Mouse (Mus musculus): ENCODE measurements around the gene Sept9. TPM values are rescaled to one million over a fixed set of nuclear protein-coding genes. Genes with fewer than 3 reads are reported as not detected.
"Not testable (repeated sequence)": the region's sequence is repeated elsewhere in the genome, so short reads cannot be mapped to it uniquely, and the experiment has no call there.

Gene Sept9
- total RNA-seq, 1 experiment from 2014 or later = 92.3 TPM

DNA sequence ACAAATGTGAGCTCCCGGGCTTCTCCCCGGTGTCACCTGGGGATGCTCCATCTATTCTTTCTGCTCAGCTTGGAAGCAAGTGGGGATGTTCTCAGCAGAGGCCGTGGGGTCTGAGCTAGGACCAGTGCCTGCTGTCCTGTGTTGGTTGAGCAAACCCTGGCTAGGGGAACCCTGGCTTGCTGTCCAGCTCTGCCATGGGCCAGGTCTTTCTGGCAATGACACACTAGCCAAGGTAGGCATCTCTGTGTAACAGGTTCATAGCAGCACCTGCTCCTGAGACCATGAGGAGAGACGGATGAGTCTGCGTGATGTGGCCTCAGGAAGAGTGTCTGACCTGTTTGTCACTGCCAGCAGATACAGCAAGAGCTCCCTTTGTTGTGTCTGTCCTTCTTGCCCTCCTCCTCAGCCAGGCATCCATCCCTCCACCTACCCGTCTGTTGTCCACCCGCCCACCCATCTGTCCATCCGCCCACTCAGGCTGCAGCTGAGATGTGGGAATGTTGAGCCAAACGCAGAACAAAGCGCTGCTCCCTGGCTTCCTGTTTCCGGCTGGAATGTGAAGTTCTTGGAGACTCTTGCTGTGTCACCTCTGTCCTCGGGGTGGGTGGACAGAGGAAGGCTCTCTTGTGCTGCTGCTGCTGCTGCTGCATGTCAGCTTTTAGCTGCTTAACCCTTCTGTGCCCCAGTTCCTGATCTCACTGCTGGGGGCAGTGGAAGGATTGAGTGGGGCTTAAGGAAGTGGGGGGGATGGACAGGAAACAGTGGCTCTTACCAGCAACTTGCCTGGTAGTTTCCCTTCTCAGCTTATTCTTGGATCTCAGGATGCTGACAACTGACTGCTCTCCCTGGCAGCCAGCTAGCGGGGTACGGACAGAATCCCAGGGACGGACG is 117.2 kb downstream of the Sept9 start:
- no peak for ATAC-seq (ENCODE audit: extremely low read depth, insufficient number of reproducible peaks, low FRiP score, poor library complexity, severe bottlenecking)

DNA sequence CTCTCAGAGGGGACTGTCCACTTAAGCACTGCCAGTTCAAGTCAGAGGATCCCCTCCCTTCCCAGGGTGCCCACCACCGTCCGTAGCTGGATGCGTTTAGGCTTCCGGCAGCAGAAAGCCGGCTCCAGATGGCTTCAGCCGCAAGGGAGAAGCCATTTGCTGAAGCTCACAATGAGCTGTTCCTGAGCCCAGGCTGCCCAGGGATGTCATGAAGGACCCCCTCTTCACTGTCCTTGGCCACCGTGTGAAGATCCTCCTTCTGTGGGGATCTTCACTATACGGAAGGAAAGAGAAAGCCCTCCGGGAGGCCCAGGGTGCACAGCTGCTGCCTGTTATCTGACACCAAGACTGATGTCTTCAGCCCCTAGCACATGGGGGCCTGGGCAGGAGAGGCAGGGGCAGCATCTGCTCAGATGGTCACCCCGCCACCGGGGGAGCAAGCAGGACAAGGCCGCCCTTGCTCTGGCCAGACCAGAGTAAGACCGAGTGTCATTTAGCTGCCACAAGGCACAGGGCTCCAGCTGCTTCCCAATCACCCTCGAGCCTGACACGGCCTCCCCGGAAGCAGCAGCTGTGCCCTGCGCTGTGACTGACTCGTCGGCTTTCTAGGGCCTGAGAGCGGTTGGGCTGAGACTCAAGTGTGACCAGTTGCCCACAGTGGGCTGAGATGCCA is 118.1 kb downstream of the Sept9 start:
- ATAC-seq (ENCODE audit: extremely low read depth, insufficient number of reproducible peaks, low FRiP score, poor library complexity, severe bottlenecking) = no peak

DNA sequence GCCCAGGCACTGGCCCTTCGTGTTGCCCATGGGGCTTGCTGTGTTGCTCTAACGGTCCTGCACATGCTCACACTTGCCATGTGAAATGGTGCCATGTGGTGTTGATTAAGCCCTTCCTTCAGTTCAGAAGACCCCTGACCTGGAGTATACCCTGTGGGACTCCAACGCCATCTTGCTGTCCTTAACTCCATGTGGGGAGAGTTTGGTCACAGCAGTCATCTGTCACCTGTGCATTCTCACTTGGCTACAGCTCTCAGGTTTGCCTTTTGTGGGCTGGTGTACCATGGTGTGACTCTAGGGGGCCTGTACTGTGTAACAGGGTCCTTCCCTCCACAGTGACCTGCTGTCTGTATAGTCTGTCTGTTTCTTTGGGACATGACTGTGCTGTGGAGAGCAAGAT is 118.7 kb downstream of the Sept9 start:
- no peak for ATAC-seq (ENCODE audit: extremely low read depth, insufficient number of reproducible peaks, low FRiP score, poor library complexity, severe bottlenecking)

DNA sequence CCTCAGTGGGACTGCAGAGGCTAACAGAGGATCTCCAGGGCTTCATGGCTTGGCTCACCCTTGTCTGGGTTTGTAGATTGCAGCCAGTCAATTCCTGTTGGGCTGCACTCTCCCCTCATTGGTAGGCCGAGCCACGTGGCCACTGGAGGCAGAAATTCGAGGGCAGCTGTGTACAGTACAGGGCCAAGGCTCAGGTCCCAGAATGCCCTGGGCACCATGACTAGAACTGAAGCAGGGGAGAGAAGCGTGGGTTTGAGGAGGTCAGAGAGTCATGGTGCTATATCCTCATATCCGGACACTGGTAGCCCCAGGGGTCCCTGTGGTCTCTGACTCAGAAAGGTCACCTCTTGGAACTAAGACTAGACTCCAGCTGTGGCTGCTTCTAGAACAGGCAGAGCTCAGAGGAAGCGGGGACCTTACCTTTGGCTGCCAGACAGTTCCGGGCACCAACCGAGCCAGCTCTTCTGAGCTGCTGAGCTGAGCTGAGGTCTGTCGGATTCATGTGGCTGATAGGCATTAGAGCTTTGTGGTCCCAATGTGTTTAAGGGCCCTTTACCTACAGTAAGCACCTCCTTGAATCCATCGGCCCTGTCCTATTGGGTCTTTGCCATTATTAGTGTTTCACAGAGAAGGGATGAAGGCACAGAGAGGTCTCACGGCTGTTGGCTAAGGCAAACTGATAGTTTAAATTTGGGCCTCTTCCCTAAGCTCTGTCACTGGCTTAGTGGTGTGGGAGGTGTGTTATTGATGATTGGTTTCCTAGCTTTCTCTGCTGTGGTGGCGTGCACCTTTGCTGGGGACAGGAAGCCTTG is 119.5 kb downstream of the Sept9 start:
- no peak for ATAC-seq (ENCODE audit: extremely low read depth, insufficient number of reproducible peaks, low FRiP score, poor library complexity, severe bottlenecking)

DNA sequence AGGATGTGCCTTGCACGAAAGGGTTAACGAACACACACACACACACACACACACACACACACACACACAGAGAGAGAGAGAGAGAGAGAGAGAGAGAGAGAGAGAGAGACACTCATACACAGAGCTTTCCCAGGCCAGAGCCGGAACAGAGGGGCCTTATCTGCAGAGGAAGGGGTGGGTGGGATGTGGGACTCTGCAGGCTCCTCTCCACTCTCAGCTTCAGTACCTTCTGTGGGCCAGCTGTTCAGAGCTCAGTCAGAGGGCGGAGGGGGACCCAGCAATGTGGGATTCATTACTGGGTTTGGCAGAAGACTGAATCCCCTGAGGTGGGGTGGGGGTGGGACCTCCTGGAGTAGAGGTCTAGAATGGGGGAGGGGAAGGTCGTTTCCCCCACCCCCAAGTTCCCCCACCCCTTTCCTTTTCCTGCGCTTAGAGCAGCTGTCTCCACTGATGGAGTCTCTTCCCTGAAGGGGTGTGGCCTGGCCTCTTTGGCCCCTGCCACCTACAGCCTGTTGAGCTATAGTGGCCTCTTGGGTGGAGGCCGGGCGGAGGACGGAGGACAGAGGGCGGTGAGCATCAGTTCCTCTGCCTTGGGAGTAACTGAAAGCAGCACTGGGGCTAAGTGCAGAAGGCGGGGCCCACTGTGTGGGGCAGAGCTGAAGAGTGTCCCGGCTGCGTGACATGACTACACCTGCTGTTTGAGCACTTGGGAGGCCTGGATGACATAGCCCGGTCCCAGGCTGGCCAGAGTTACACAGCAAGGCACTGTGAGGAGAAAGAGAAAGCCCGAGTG is 120.3 kb downstream of the Sept9 start:
- peak; percentile 57 for ATAC-seq (ENCODE audit: extremely low read depth, insufficient number of reproducible peaks, low FRiP score, poor library complexity, severe bottlenecking)

DNA sequence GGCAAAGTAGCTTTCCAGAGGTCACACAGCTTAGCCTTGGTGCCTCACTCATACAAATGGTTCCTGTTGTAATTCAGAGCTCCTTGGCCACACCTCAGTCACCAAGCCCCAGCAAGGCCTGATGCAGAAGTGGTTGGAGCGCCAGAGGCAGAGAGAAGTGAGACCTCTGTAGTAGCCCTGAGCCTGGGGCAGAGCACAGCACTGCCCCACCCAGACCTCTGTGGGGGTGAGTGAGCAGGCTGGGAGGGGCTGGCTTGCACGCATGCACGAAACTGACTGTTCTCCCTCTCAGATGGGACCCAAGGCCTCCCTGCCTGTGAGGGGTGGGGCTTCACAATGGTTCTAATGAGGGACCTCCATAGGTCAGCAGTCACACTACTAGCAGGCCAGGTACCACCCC is 121.0 kb downstream of the Sept9 start:
- peak; percentile 74 for ATAC-seq (ENCODE audit: extremely low read depth, insufficient number of reproducible peaks, low FRiP score, poor library complexity, severe bottlenecking)

DNA sequence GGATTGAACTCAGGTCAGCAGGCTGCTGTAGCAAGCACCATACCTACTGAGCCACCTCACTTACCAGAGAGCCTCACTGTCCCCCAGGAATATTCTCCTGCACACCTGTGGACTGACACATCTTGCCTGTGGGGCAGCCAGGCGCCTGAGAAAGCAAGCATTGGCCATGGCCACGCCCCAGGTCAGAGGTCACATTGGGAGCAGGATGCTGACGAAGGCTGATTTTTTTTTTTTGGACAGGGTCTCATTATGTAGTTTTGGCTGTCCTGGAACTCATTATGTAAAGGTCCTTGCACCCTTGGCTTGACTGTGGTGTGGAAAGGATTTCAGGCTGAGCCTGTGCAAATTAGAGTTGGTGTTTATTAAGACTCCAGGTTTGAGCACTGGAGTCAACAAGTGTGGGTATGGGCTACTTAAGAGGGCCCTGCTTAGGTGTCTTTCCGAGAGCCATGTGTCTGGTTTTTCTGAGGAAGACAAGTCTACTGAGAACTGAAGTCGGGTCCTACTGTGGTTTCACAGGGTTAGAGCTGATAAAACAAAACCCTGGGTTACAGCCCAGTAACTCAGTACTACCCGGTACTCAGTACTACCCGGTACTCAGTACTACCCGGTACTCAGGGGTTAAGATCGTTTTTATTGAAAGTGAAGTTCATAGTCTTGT is 122.0 kb downstream of the Sept9 start:
- no peak for ATAC-seq (ENCODE audit: extremely low read depth, insufficient number of reproducible peaks, low FRiP score, poor library complexity, severe bottlenecking)

DNA sequence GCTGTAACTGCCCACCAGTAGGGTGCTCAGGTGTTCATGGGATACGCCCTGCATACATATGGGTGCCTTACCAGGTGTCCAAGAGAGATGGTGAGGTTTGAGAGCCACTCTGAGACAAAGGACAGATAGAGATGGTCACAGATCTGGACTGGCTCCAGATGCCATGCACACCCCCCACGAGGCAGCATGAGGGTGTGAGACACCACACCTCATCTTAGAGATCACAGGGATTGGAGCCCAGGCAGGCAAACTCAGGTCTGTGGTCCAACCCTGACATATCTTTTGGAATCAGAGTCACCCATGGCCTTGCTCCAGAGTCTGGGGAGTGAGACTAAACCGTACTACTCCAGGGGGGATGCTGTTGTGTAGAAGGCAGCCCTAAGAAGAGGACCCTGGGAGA is 122.8 kb downstream of the Sept9 start:
- ATAC-seq (ENCODE audit: extremely low read depth, insufficient number of reproducible peaks, low FRiP score, poor library complexity, severe bottlenecking) = no peak

DNA sequence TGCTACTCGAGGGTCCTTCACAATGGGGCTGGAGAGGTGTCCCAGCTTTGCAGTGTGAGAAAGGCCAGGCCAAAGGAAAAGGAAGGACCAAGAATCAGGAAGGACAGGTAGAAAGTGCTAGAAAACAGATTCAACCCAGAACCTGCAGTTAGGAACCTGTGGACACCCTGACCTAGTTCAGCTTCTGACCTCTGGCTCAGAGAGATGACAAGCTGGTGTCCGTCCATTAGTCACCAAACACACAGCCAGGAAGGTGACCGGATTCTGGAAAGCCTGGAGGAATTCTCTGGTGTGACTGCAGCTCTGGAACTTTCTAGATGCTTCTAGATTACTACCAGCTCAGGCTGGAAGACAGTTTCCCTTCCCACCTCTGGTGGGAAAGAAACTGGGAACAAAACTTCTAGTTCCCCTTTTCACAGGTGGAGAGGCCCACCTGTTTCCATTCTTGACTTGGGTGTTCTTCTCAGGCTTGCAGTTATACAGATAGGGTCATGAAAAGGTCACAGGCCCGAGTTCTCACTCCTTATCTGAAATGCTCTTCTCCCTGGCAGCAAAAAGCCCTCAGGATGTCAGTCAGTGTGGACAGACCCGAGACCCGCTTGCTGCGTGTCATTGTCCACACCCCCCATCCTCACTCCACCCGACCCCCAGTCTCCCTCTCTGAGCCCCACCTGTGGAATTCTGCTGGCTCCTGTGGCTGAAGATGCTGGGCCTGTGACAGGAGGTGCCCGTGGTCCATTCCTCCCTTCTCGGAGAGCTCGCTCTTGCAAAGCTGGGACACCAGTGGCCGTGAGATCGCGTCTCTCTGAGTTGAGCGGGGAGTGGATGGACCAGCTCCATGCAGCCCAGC is 123.5 kb downstream of the Sept9 start:
- no peak for ATAC-seq (ENCODE audit: extremely low read depth, insufficient number of reproducible peaks, low FRiP score, poor library complexity, severe bottlenecking)

DNA sequence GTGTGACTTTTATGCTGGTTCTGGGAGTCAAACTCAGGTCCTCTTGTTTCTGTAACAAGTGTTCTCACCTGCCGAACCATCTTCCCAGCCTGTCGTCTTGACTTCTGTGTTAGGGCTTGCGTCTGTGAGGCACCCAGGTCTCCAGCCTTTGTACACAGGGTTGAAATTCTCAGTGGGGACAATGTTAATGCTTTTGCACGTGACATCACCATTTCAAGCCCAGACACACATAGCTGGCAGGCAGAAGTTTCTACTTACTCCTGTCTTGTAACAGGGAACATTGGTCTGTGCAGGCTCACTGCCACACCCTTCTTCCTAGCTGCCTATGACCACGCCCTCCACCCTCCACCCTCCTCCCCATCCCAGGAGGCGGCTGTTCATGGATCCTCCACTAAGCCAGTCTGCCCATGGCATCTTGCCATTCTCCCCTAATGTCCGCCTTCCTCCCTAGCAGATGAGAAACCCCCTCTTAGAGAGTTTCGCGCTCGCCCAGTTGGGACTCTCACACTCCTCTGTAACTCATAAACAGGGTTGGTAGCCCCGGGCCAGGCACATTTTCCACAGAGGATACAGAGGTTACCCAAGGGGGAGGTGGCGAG is 124.6 kb downstream of the Sept9 start:
- no peak for ATAC-seq (ENCODE audit: extremely low read depth, insufficient number of reproducible peaks, low FRiP score, poor library complexity, severe bottlenecking)

DNA sequence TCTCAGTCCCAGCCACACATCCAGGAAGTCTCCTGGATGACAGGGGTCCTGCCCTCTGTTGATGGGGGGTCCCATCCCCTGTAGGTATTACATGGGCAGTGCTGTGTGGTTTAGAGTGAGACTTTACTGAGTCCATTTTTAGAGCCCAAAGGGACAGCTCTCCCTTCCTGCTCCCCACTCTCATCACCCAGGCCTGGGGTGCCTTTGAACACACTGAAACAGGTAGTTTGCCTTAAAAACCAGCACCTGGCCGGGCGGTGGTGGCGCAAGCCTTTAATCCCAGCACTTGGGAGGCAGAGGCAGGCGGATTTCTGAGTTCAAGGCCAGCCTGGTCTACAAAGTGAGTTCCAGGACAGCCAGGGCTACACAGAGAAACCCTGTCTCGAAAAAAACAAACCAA is 125.3 kb downstream of the Sept9 start:
- ATAC-seq (ENCODE audit: extremely low read depth, insufficient number of reproducible peaks, low FRiP score, poor library complexity, severe bottlenecking) = not testable (repeated sequence)

DNA sequence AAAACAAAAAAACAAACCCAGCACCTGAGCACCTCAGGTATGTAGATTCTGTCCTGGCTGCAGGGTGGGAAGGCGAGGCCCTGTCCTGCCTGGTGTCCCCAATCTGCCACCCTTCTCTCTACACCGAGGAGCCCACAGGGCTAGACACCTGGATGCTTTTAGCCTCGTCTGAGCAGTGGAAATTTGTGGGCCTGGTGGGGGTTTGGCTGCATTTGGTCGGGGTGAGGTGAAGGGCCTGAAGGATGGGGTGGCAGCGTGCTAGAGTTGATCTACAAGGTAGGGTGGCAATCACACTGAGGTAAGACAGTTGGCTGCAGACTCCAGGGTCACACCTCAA is 125.6 kb downstream of the Sept9 start:
- no peak for ATAC-seq (ENCODE audit: extremely low read depth, insufficient number of reproducible peaks, low FRiP score, poor library complexity, severe bottlenecking)

DNA sequence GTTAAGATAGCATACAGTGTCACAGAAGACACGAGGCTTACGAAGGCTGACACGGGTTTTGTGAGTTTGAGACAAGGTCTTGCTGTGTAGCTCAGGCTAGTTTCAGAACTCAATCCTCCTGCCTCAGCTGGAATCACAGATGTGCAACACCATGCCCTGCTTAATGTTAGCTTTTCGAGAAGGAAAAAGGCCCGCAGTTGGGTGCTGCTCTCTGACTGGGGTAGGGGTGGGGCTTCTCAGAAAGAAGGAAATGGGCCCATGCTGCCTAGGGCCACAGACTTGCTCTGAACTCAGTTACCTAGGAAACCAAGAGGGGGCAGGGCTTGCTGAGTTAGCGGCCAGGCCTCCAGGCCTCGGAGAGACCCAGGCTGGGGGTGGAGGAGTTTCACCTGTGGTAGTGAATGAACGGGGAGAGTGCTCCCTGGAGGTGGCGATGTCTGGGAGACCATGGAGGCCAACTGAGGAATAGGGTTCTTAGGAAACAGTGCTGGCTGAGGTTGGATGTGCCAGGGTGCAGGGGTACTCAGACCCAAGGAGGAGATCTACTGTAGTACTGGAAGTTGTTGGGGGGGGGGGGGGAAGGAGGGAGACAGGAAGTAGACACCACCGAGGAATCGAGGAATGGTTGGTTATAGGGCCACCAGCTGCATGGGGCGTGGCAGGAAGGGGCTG is 126.1 kb downstream of the Sept9 start:
- ATAC-seq (ENCODE audit: extremely low read depth, insufficient number of reproducible peaks, low FRiP score, poor library complexity, severe bottlenecking) = peak; percentile 81

DNA sequence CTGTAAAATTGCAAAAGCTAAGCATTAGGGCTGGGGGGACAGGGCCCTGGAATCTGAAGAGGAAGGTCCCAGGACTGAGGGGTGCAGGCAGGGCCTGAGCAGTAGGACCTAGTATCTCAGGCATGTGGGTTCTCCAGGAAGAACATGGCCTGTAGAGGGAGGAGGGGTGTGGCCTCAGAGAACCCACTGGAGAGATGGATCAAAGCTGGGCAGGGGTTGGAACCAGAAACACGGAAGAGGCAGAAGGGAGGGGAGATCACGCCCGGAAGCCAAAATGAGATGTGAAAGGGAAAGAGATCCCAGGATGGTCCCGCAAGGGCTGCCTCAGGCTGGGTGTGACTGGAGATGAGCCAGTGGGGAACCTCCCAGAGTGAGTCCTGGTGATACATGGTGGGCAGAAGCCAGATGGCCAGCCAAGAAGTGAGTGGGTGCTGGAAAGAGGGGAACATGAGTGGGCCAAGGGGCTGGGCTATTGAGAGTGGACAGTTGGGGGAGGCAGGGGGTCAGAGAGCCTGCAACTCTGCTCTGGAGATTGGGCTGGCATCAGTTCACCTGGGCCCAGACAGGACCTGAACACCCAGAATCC is 126.8 kb downstream of the Sept9 start:
- no peak for ATAC-seq (ENCODE audit: extremely low read depth, insufficient number of reproducible peaks, low FRiP score, poor library complexity, severe bottlenecking)

DNA sequence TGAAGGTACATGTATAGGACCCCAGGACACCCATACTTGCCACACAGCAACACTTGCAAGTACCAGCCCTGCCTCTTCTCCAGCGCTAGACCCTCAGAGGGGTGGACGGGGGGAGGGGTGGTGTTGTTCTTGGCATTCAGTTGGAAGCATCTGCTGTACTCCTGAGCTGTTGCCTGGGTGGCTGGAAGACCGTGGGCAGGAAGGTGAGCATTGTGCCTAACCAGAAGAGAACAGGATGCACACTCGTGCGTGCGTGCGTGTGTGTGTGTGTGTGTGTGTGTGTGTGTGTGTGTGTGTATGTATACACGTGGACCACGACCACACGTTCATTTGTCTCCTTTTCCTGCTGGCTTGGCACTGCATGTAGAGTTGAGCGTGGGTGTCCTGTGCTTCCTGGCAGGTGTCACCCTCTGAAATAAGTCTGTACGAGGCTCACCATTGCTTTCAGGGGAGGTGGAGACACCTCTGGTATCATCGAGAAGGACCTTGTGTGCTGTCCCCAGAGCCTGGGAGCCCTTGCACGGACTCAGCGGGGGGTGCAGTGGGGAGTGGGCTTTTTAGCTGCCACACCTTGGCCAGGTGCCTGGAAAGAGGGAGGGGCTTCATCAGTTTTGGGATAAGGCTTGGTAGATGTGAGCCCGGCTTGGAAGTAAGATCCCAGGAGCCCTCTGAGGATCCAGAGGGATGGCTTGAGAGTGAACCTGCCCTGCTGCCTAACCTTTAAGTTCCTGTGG is 127.6 kb downstream of the Sept9 start:
- peak; percentile 21; the same call in 1 of the 2 replicates for ATAC-seq (ENCODE audit: extremely low read depth, insufficient number of reproducible peaks, low FRiP score, poor library complexity, severe bottlenecking)

DNA sequence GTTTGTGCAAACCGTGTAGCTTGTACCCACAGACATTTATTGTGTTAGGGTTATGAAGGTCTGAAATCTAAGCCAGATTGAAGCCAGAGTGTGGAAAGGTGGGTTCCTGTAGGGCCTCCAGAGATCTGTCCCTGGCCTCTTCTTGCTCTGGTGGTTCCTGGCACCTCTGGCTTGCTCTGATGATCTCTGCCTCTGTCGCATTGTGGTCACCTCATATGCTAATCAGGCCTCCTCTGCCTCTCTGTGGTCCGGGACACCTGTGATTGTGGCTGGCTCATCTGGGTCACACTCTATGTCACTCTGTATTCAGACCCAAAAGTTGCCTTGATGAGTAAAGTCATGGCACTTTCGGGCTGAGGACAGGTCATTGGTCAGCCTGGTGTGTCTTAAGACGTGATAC is 128.2 kb downstream of the Sept9 start:
- peak; percentile 44 for ATAC-seq (ENCODE audit: extremely low read depth, insufficient number of reproducible peaks, low FRiP score, poor library complexity, severe bottlenecking)
